Mouse (Mus musculus) forebrain, embryonic 13.5 days (tissue): ENCODE measurements around the gene Cela2a. TPM values are rescaled to one million over a fixed set of nuclear protein-coding genes. Genes with fewer than 3 reads are reported as not detected.
A peak's percentile ranks its signal among the peaks of the same experiment; 100 is the strongest.

Experiments
- ATAC-seq: fragments of 200-750 bp; cut with Nextera tagmentation; 2 replicates; pipeline ENCODE4 v1.8.0; 2017
- H3K27ac ChIP-seq: fragments of 300-500 bp; sonication (generic); 2 replicates; pipeline ENCODE4 v1.5.1; 2015; ENCODE audit warnings: inconsistent platforms, mild to moderate bottlenecking, moderate library complexity
- H3K27me3 ChIP-seq: fragments of 300-500 bp; sonication (generic); 2 replicates; pipeline ENCODE4 v1.6.1; 2015; ENCODE audit warnings: mild to moderate bottlenecking, inconsistent platforms
- H3K36me3 ChIP-seq: fragments of 300-500 bp; sonication (generic); 2 replicates; pipeline ENCODE4 v1.6.1; 2015; ENCODE audit warnings: mild to moderate bottlenecking, inconsistent platforms; ENCODE audit not compliant: poor library complexity, severe bottlenecking
- H3K4me1 ChIP-seq: fragments of 300-500 bp; sonication (generic); 2 replicates; pipeline ENCODE4 v1.6.1; 2015; ENCODE audit warnings: inconsistent platforms
- H3K4me2 ChIP-seq: fragments of 300-500 bp; sonication (generic); 2 replicates; pipeline ENCODE4 v1.6.1; 2015; ENCODE audit warnings: inconsistent platforms, mild to moderate bottlenecking, moderate library complexity
- H3K4me3 ChIP-seq: fragments of 300-500 bp; sonication (generic); 2 replicates; pipeline ENCODE4 v1.5.1; 2015; ENCODE audit warnings: mild to moderate bottlenecking, inconsistent platforms
- H3K9ac ChIP-seq: fragments of 300-500 bp; sonication (generic); 2 replicates; pipeline ENCODE4 v1.6.1; 2015; ENCODE audit warnings: mild to moderate bottlenecking, inconsistent platforms
- H3K9me3 ChIP-seq: fragments of 300-500 bp; sonication (generic); replicated peaks from 2 replicates; pipeline ENCODE4 v1.6.1; 2016; ENCODE audit warnings: inconsistent platforms
- WGBS: fragments of 180-500 bp; shearing (Covaris S2); methylation state at CpG from one replicate; pipeline ENCODE4 v1.1.7; 2015; 5-methylcytosine and 5-hydroxymethylcytosine counted together
- polyA plus RNA-seq: library from polyadenylated mRNA; unstranded; fragments of >200 nt; fragmentation: Nextera tagmentation; extraction: Ambion mirVana; gene quantifications from 2 replicates; pipeline ENCODE4 v1.2.1, GENCODE M21; 2015

The Cela2a gene
- polyA plus RNA-seq, 1 experiment from 2014 or later, result 0.15 TPM

DNA sequence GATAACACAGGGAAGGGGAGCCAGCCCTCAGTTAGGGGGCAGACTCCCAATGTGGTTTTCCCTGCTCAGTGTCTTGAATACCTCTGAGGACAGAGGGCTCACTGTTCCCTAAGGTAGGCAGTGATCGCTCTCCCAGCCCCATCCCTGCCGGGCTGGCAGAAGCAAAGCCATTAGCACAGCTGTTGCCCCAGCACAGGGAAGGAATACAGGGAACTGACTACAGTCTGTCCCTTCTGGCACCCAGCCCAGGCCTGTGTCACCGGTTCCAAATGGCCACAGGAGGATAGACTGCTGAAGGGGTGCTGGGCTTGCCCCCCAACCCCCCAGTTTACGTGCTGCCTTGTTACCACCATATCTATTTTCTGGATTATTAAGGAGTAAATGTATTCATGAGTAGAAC lies 41.5 kb upstream of the Cela2a start:
- H3K27me3 ChIP-seq, result no peaks in the 10 kb centered on the region
- H3K4me3 ChIP-seq, result no peak overlapping the region; the same call in 1 of the 2 replicates
- peak overlapping the region; percentile 40 for H3K4me2 ChIP-seq
- ATAC-seq, result peak; percentile 44
- peaks cover 66% of the 10 kb centered on the region for H3K4me1 ChIP-seq
- H3K9me3 ChIP-seq, result no peaks in the 10 kb centered on the region
- H3K9ac ChIP-seq, result peak overlapping the region; percentile 46; the same call in 1 of the 2 replicates
- H3K36me3 ChIP-seq, result peaks cover 21% of the 10 kb centered on the region; the same call in 1 of the 2 replicates
- 20% methylated on average over 4 of the region's 4 CpGs for WGBS
- H3K27ac ChIP-seq, result peak overlapping the region; percentile 93

GRCm38 (mm10) chr4:141866933-141867490 lies 41.1 kb upstream of the Cela2a start:
- Histone ChIP-seq H3K4me1 (peaks cover 62% of the 10 kb centered on the region), H3K36me3 (peaks cover 25% of the 10 kb centered on the region), H3K4me2 (peak overlapping the region; percentile 40), H3K27me3 (no peaks in the 10 kb centered on the region), H3K27ac (peak overlapping the region; percentile 93), H3K4me3 (no peak overlapping the region; the same call in 1 of the 2 replicates), H3K9ac (peak overlapping the region; percentile 46), H3K9me3 (no peaks in the 10 kb centered on the region)
- peak; percentile 61 for ATAC-seq
- 11% methylated on average over 10 of the region's 10 CpGs for WGBS

- Histone ChIP-seq H3K27ac (peak overlapping the region; percentile 4; the same call in 1 of the 2 replicates), H3K4me1 (peaks cover 47% of the 10 kb centered on the region), H3K4me3 (no peak overlapping the region), H3K36me3 (peaks cover 33% of the 10 kb centered on the region), H3K27me3 (no peaks in the 10 kb centered on the region), H3K4me2 (no peak overlapping the region), H3K9me3 (no peaks in the 10 kb centered on the region), H3K9ac (no peak overlapping the region)
- WGBS, result 91% methylated on average over 5 of the region's 5 CpGs
- ATAC-seq, result no peak
Measured at GRCm38 (mm10) chr4:141865600-141865999, 39.6 kb upstream of the Cela2a start.

GRCm38 (mm10) chr4:141865006-141865405 lies 39.0 kb upstream of the Cela2a start:
- no peak overlapping the region for H3K9ac ChIP-seq
- no peaks in the 10 kb centered on the region for H3K9me3 ChIP-seq
- no peak for ATAC-seq
- H3K4me3 ChIP-seq, result no peak overlapping the region
- H3K4me2 ChIP-seq, result no peak overlapping the region
- H3K36me3 ChIP-seq, result peaks cover 38% of the 10 kb centered on the region
- WGBS, result 95% methylated on average over 5 of the region's 5 CpGs
- no peaks in the 10 kb centered on the region for H3K27me3 ChIP-seq
- peak overlapping the region; percentile 4; the same call in 1 of the 2 replicates for H3K27ac ChIP-seq
- H3K4me1 ChIP-seq, result peaks cover 41% of the 10 kb centered on the region

GRCm38 (mm10) chr4:141864506-141864905 lies 38.5 kb upstream of the Cela2a start:
- no peak overlapping the region for H3K9ac ChIP-seq
- peaks cover 43% of the 10 kb centered on the region for H3K36me3 ChIP-seq
- no peak for ATAC-seq
- no peaks in the 10 kb centered on the region for H3K9me3 ChIP-seq
- H3K4me1 ChIP-seq, result peaks cover 36% of the 10 kb centered on the region
- no peak overlapping the region for H3K4me3 ChIP-seq
- no peak overlapping the region for H3K4me2 ChIP-seq
- H3K27ac ChIP-seq, result no peak overlapping the region
- 92% methylated on average over 8 of the region's 8 CpGs for WGBS
- H3K27me3 ChIP-seq, result no peaks in the 10 kb centered on the region

DNA sequence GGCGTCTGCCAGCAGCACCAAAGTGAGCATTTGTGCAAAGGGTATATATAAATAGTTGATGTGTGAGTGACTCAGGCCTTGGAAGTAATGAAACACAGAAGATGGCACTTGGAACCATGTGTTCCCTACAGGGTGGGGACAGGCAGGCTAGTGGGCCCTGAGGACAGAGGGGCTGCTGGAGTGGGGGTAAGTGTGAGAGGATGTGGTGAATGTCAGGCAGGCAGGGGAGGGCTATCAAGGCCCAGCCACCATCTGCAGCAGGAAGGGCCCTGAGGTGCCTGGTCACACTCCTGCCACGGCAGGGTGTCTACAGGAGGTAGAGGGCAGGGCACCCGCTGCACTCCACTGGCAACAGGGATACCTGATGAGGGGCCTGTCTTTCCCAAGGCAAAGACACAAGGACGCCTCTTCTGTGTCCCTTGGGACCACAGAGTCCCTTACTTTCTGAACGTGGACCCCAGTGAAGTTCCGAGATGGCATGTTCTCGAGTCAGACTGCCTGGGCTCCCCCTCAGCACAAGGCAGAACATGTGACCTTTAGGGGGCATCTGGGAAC lies 37.8 kb upstream of the Cela2a start:
- peaks cover 51% of the 10 kb centered on the region for H3K36me3 ChIP-seq
- H3K4me3 ChIP-seq, result no peak overlapping the region
- WGBS, result 92% methylated on average over 7 of the region's 7 CpGs
- no peak overlapping the region for H3K27ac ChIP-seq
- H3K9ac ChIP-seq, result no peak overlapping the region
- ATAC-seq, result no peak
- H3K4me2 ChIP-seq, result no peak overlapping the region
- no peaks in the 10 kb centered on the region for H3K27me3 ChIP-seq
- H3K9me3 ChIP-seq, result no peaks in the 10 kb centered on the region
- peaks cover 31% of the 10 kb centered on the region for H3K4me1 ChIP-seq

DNA sequence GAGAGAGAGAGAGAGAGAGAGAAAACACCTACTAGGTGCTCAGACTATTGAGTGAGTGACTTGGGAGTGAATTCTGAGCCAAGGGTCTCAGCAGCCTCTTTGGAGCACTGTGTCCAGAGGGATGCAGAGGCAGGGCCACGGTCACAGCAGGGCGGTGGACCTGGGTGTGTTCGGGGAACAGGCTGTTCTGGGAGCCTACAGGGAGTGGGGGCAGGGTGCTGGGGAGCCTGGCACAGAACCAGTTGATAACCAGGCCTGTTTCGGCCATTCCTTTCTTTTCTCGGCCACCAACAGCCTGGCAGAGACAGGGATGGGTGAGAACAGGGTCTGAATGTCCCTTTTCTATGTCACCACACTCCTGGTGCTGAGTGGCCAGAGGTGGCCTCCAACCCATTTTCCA lies 36.9 kb upstream of the Cela2a start:
- WGBS, result 88% methylated on average over 5 of the region's 5 CpGs
- ATAC-seq, result no peak
- Histone ChIP-seq H3K9ac (no peak overlapping the region), H3K4me2 (no peak overlapping the region), H3K27ac (no peak overlapping the region), H3K4me3 (no peak overlapping the region), H3K36me3 (peaks cover 54% of the 10 kb centered on the region), H3K4me1 (peaks cover 24% of the 10 kb centered on the region), H3K27me3 (no peaks in the 10 kb centered on the region), H3K9me3 (no peaks in the 10 kb centered on the region)

GRCm38 (mm10) chr4:141861591-141862295 lies 35.8 kb upstream of the Cela2a start:
- H3K36me3 ChIP-seq, result peaks cover 54% of the 10 kb centered on the region
- WGBS, result 93% methylated on average over 17 of the region's 17 CpGs
- no peak overlapping the region for H3K4me3 ChIP-seq
- H3K27me3 ChIP-seq, result no peaks in the 10 kb centered on the region
- no peak overlapping the region for H3K9ac ChIP-seq
- no peak for ATAC-seq
- H3K4me2 ChIP-seq, result no peak overlapping the region
- H3K9me3 ChIP-seq, result no peaks in the 10 kb centered on the region
- H3K27ac ChIP-seq, result no peak overlapping the region
- H3K4me1 ChIP-seq, result peaks cover 17% of the 10 kb centered on the region

GRCm38 (mm10) chr4:141860246-141860841 lies 34.4 kb upstream of the Cela2a start:
- Histone ChIP-seq H3K27ac (no peak overlapping the region), H3K27me3 (no peaks in the 10 kb centered on the region), H3K9ac (no peak overlapping the region), H3K4me1 (peaks cover 5% of the 10 kb centered on the region; the same call in 1 of the 2 replicates), H3K36me3 (peaks cover 46% of the 10 kb centered on the region), H3K4me2 (no peak overlapping the region), H3K4me3 (no peak overlapping the region), H3K9me3 (no peaks in the 10 kb centered on the region)
- ATAC-seq, result no peak
- 78% methylated on average over 19 of the region's 19 CpGs for WGBS

GRCm38 (mm10) chr4:141859351-141859750 lies 33.4 kb upstream of the Cela2a start:
- Histone ChIP-seq H3K4me3 (no peak overlapping the region), H3K36me3 (peaks cover 40% of the 10 kb centered on the region), H3K4me1 (peaks cover 5% of the 10 kb centered on the region; the same call in 1 of the 2 replicates), H3K4me2 (no peak overlapping the region), H3K9me3 (no peaks in the 10 kb centered on the region), H3K9ac (no peak overlapping the region), H3K27me3 (no peaks in the 10 kb centered on the region), H3K27ac (no peak overlapping the region)
- ATAC-seq, result no peak
- WGBS, result 92% methylated on average over 14 of the region's 14 CpGs

GRCm38 (mm10) chr4:141858501-141858900 lies 32.5 kb upstream of the Cela2a start:
- ATAC-seq, result no peak

DNA sequence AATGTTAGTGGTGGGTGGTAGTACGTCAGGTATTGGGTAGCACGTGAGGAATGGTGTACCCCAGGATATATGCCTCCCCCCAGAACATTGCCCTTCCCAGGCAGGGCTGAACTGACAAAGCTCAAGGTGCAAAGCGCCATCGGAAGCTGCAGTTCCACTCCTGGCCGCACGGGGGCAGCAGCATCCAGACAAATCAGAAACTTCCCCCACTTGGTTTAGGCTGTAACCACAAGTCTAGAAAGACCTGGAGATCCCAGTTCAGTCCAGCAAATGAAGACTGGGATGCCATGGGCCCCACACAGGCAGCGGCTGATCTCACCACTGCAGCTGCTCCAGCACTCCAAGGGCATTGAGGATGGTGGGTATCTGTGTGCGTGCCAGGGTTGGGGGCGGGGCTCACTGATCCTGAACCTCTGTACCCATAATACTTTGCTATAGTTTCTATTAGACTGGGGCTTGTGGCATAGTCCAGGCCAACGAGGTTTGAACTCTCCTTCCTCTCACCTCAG lies 31.5 kb upstream of the Cela2a start:
- no peak overlapping the region for H3K4me2 ChIP-seq
- H3K27ac ChIP-seq, result peak overlapping the region; percentile 7; the same call in 1 of the 2 replicates

More at GRCm38 (mm10) chr4:141858501-141858900, 32.5 kb upstream of the Cela2a start:
- no peaks in the 10 kb centered on the region for H3K27me3 ChIP-seq
- H3K4me2 ChIP-seq, result no peak overlapping the region
- no peak overlapping the region for H3K9ac ChIP-seq
- H3K9me3 ChIP-seq, result no peaks in the 10 kb centered on the region
- H3K27ac ChIP-seq, result peak overlapping the region; percentile 48; the same call in 1 of the 2 replicates
- WGBS, result 91% methylated on average over 20 of the region's 20 CpGs
- peaks cover 39% of the 10 kb centered on the region for H3K36me3 ChIP-seq
- no peak overlapping the region for H3K4me3 ChIP-seq
- H3K4me1 ChIP-seq, result peaks cover 5% of the 10 kb centered on the region; the same call in 1 of the 2 replicates

More for the DNA sequence above, 31.5 kb upstream of the Cela2a start:
- Histone ChIP-seq H3K9ac (no peak overlapping the region), H3K36me3 (peaks cover 39% of the 10 kb centered on the region), H3K4me3 (no peak overlapping the region), H3K27me3 (no peaks in the 10 kb centered on the region), H3K4me1 (peaks cover 5% of the 10 kb centered on the region; the same call in 1 of the 2 replicates), H3K9me3 (no peaks in the 10 kb centered on the region)
- peak; percentile 86 for ATAC-seq
- WGBS, result 14% methylated on average over 10 of the region's 10 CpGs
